Mouse (Mus musculus): ENCODE measurements around the gene Cnih3.

Cnih3 gene

DNA sequence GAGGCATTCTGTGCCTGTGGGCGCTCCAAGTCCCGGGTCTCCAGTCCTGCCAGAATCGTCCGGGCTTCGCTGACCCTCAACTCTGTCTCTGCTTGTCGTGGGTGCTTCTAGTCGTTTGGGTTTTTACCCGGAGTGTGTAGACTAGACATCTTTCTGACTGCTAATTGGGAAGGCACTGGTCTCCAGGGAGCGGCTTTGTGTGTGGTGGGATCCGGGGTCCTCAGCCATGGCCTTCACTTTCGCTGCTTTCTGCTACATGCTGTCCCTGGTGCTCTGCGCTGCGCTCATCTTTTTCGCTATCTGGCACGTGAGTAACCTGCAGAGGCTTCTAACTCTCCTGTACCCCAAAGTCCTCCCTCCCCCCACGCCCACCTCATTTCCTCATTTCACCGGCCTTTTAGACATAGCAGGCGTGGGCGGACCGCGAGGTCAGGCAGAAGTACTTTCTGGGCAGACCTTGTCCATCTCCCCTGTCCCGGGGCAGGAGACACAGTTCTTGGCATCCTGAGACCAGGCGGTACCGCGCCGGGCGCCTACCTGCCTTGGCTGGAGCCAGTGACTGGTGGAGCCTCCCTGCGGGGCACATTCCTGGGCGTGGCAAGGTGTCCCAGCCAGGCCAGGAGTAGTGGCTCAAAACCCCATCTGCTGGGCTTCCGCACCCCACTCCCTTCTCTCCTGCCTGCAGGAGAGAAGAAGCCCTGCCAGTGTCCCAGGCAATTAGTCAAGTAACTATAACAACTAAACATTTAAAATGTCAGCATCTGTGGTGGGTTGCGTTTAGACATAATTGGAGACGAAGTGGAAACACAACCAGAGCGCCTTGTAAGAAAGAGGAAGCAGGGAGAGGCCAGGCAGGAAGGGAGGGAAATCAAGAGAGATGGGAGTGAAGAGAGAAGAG, 1.0 kb downstream of the Cnih3 start:
- peak; percentile 3 for DNase-seq (ENCODE audit: low spot score)

DNA sequence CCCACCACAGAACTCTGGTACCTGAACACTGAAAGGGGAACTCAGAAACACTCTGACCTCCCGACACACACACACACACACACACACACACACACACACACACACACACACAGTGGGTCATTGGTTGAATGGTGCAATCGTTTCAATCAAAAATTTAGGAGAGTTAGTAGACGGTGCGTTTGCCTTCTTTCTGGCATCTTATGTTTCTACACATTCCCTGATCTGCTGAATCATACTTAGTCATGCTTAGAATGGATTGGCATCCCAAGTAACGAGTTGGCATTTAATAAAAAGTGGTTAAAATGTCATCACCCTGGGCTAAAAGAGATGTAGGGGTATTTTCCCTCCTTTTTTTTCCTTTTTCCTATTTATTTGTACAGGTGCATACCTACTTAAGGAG, 3.3 kb downstream of the Cnih3 start:
- no peak for DNase-seq (ENCODE audit: low spot score)

DNA sequence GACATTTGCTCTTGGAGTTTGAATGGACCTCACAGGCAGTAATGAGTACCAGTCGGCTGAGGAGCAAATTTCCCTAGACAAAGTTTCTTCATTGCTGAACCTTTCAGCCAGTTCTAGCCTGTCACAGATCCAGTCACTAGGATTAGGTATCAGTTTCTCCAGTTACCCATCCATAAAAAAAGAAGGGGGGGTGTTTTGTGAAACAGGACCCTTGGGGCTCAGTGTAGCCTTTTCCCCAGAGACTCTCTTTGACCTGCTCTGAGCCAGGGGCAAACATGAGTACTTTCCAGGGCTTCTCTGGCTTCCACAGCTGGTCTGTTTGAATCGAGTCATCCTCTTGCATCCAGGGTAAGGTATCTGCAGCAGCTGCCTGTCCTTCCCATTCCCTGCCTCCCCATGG, 5.4 kb downstream of the Cnih3 start:
- no peak for DNase-seq (ENCODE audit: low spot score)

DNA sequence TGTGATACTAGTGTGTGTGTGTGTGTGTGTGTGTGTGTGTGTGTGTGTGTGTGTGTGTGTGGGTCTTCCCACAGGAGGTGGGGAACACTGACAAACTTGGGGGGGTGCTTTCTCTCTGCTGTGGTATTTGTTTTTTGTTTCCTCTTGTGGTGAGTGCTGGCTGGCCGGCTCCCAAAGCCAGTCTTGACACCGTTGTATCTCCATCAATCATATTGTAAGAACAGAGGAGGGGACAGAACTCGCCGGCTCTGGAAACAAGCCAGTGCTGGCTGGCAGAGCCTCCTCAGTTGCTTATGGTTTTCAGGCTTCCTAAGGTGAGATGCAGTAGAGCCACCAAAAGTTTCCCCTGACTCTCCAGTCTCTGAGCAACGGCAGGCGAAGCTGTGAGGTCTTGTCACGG, 6.1 kb downstream of the Cnih3 start:
- DNase-seq (ENCODE audit: low spot score), result no peak

DNA sequence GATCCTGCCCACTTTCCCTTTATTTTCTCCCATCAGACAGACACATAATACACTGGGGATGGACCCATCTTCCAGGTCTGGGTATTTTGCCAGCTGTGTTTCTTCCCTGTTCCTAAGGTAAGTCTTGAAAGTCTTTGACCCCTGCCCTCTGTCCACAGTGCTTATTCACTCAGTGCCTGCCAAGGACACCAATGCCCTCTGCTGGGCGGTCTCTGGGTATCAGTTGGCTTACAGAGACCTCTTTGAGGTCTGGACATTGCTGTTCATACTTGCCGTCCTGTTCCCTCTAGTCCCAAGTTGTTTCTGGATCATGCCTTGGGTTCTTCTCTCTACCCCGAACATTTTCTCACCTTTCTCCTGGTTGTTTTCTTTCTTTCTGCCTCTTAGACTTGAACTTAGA, 8.3 kb downstream of the Cnih3 start:
- DNase-seq (ENCODE audit: low spot score), result no peak

DNA sequence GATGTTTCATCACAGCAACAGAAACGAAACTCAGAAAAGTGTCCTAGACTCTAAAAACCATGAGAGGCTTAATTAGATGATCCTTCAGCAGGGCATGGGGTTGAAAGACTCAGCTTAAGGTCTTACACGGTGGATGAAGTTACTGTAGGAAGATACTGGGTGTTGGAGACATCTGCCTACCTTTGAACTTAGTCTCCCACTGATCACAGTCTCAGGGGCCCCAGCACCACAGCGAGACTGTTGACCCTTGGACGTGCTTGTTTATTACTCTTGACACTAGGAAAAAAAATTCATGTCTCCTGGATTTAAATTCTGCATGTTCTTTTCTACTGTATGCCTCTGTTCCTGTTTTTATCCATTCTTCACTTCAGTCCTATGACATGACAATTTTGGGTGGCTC, 11.6 kb downstream of the Cnih3 start:
- no peak for DNase-seq (ENCODE audit: low spot score)

DNA sequence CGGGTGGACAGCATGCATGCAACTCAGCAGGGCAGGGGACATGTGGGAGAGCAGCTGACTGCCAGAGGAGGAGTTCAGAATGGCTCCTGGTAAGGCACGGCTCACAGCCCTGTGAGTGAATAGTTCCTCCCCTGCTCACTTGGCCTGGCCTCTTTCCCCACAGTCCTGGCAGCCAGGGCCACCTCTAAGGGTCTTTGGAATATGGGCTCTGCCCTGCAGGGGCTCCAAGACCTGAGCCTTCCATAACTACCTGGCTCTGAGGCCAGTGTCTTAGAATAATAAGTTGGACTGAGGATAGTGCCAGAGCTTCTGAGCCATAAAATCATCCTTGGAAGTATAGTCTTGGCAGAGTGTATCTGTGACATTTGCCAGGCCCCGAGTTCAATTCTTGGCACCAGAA, 12.9 kb downstream of the Cnih3 start:
- DNase-seq (ENCODE audit: low spot score), result no peak

DNA sequence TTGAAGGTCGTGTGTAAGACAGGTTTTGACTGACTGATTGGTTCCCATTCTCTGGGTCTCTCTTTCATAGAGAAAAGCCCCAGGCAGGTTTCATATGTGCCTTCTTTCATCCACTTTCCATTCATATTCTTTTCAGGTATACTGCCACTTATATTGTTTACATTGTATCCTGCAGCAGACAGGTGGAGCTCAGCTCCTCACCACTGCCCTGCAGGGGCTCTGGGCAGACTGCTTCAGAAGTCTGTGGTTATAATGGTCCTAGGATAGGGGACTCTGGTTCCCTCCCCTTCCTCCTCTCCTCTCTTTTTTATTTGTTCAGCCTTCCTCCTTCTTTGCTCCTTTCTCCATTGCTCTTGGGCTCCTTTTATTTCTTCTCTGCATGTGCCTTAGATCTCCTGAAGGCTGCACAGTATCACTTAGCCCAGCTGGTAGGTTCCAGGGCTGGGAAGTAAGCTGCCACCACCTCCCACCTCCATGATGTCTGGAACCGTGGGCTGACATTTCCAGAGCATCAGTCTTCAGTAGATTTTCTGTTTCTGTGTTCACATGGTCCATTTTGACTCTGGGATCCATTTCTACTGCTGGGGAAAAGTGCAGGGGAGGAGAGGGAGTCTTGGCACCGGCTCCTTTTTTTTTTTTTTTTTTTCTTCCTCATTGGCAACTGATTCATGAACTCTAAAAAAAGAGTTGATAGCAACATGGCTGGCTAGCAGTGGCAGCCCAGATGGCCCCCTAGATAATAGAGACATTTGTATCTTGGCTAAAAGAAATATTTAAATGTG, 16.6 kb downstream of the Cnih3 start:
- no peak for DNase-seq (ENCODE audit: low spot score)

DNA sequence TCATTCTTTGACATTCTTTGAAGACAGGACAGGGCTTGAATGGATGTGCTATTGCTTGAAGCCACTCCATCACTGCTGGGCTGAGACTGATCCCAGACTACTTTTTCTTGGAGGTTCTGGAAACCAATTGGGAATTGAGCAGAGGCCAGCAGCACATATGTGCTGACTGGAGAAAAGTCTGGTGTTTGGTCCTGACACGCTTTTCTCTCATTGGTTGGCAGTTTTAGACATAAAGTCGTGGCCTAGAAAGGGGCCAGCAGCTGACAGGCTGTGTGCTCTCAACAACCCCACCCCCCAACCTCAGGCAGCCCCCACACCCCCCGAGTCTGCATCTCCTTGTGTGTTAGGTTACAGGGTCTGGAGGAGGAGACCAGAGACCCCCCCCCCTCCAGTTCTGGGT, 17.9 kb downstream of the Cnih3 start:
- DNase-seq (ENCODE audit: low spot score), result no peak

DNA sequence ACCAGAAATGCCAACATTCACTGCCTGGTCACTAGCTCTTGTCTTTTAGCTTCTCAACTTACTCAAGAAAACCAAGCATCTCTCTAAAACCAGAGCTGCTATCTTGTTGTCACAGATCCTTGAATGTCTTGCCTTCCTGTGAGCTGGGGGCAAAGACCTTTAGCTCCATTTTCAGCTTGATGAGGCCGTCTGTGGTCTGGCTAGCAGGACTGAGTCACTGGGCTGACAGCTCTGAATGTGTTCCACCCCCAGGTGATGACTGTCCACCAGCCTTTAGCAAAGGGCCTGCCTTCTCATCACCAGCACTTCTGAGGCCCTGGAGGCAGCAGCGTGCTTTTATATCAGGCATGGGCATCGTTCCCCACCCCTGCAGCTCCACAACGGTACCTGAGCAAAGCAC, 18.8 kb downstream of the Cnih3 start:
- no peak for DNase-seq (ENCODE audit: low spot score)

DNA sequence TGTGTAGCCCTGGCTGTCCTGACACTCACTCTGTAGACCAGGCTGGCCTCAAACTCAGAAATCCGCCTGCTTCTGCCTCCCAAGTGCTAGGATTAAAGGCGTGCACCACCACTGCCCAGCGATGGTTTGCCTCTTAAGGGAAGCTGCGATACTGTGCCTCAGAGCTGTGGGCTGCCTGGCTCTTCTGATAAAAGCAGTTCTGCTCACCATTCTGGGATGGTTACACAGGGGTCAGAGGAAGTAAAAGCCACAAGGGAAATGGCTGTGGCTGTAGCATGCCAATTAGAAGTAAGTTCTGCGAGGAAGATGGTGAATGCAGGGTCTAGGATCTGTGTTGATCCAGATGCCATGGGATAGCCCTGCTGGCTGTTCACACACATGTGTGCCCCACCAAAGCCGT, 19.9 kb downstream of the Cnih3 start:
- no peak for DNase-seq (ENCODE audit: low spot score)

DNA sequence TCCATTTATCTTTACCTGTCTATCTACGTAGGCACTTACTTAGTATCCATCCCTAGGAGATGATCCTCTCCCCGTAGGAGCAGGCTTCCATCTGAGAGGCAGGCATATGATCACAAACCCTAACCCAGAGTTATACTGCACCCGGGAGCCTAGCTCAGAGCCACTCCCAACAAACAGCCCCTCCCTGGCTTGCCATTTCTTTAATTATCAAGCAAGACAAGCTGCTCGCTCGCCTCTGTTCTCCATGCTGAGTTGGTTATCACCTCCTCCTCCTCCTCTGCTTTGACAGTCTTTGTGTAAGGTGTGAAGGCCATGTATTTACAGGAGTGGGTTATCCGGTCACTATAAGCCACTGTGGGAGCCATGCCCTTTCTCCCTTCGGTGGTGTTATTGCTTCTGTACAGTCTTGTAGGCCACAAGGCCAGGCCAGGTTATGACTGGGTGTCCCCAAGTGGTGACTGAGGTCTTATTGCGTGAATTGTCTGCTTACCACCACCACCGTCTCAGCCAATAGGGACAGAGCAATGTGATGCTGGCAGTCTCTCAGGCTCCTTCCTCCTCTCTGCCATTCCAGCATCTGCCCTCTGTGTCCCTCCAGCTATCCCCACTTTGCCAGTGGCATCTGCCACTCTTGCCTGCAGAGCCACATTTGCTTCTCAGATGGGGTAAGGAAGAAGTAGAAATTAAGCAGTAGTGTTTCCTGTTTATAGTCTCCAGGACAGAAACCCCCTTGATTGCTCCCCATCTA, 22.4 kb downstream of the Cnih3 start:
- DNase-seq (ENCODE audit: low spot score), result no peak

DNA sequence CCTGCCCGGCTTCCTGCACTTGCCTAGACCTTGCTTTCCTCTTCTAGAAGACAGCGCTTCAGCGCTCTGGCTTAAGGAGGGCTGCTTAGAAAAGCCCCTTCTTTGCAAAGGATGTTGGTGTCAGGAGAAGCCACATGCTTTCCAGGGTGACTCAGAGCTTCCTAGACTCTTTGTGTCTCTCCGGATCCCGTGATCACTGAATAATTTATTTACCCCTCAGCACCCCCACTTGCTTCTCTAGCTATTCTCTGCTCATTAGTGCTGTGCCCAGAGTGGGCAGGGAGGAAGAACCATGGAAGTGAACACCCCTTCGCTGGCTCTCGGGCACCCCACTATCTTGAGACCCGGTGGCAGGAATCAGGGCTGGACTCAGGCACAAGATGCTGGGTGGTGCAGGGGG, 24.0 kb downstream of the Cnih3 start:
- DNase-seq (ENCODE audit: low spot score), result no peak

DNA sequence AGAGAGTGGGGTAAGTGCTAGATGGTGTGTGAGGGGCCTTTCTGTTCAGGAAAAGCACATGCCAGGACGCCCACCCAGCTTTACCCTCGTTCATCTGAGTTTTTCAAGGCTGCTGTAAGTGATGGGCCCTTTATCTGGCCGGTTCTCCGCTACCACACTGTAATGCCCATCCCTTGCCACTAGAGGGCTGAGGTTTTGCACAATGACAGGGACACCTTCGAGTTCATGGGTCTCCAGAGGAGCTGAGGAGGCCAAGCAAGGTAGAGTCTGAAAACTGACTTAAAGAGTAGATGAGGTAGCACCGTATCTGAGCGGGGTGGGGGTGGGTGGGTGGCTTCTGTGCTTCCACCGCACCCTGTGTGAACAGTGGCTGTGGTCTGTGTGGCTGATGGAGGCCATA, 27.2 kb downstream of the Cnih3 start:
- DNase-seq (ENCODE audit: low spot score), result peak; percentile 8

DNA sequence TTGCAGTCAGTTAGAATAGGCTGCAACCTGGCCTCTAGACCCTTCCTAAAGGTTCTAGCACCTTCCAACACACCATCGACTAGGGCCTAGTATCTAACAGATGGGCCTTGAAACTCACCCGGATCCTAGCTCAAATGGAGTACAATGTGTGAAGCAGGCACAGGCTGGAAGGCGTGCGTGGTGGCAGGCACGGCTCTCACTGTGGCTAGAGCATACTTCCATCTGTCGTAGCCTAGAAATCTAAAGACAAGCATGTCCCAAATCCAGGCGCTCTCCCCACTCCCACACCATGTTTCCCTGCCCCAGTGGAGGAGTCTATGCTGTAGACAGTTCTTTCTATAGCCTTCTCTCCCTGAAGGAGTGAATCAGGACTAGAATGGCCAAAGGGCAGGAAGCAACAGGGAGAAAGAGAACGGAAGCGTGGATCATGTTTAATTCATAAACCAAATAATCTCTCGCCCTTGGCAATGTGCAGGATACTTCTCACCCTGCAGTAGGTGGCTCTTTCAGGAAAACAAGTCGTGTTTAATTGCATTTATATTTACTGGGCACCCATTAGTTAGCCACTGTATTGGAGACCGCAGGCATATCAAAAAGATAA, 29.1 kb downstream of the Cnih3 start:
- no peak for DNase-seq (ENCODE audit: low spot score)

DNA sequence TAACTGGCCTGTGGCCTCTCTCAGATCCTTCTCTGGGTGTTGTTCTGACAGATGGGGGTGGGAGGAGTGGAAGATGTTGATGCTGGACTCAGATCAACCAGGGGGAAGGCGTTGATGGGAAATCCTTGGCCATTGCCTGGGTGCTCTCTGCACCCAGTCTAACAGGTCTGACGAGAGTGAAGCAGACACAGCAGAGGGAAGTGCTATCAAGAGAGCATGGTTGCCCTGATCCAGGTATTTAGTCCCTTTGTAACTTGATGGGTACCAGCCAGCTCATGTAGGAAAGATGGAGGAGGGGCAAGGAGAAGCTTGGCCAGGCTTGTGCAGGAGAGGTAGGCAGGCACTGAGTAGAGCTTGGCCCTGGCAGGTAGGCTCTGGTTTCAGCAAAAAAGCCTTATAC, 36.8 kb downstream of the Cnih3 start:
- DNase-seq (ENCODE audit: low spot score), result no peak

DNA sequence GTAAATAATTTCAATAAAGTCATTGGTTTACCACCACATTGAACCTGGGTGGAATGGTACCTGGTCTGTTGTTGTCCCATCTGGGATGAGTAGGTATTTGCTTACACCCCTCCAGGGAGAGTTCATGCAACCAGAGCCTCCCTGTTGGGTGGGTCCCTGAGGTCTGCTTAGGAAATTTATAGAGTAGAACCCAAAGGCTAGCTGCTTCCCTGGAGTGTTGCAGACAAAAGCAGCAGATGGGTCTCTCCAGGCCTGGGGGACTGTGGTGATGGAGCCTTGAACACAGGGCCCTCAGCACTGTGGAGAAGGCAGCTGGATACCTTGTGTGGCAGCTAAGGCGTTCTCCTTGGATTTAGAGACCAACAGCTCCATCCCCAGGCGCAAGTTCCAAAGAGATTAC, 40.1 kb downstream of the Cnih3 start:
- no peak for DNase-seq (ENCODE audit: low spot score)

DNA sequence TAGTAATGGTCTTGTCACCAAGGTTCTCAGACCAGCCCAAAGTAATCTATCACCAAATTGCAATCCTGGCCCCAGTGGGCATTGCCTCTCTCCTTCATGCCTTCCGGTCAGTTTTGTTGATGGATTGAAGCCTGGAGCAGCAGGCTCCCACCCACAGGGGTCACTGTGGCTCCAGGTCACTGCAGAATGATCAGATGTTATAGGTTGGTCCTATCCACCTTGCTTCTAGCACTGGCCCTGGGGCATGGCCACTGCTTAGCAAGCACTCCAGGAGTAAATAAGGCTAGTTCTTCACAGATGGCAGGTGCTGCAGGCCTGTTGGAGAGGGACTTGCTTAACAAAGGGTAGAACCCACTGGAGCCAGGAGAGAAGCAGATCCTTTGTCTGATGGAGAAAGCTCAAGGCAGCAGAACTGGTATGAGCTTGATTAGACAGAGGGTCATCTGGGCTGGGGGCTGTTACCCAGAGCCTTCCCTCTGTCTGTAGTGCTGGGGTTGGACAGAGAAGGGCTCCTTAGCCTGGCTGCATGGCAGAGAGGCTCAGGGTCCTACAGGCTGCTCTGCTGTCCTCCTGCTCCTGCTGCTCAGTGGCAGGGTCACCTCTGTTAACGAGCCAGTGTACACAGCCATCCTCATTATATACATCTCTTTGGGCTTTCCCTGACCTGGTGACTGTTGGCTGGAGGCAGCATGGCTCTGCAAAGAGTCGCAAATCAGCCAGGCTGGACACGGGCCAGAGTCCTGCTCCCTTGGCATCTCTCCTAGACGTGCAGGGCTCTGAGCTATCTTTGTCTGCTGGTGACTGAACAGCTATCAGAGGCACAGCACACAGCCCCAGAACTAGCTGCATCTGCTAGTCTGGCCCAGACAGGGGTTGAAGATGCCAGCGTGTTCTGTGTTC, 41.1 kb downstream of the Cnih3 start:
- DNase-seq (ENCODE audit: low spot score), result peak; percentile 67

DNA sequence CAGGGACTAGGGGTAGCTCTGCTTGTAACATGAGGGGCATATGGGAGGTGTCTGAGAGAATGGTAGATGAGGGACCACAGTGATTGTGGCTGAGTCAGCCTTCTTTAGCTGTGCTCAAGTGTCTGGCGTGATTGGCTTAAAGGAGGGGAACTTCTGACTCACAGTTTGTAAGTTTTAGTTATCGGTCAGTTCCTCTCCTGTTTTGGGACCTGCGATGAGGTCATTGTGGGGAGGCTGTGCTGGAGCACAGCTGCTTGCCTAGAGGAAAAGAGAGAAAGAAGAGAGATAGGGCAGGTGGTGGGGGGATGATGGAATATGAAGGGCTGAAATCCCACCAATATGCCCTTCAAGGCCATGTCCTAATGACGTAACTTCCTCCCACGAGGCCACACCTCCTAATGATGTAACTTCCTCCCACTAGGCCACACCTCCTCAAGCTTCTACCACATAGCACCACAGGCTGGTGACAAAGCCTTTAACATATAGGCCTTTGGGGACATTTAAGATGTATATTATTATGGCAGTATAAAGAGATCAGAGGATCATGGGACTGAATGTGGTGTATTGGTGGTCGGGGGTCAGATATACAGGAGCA, 42.9 kb downstream of the Cnih3 start:
- peak; percentile 3 for DNase-seq (ENCODE audit: low spot score)

DNA sequence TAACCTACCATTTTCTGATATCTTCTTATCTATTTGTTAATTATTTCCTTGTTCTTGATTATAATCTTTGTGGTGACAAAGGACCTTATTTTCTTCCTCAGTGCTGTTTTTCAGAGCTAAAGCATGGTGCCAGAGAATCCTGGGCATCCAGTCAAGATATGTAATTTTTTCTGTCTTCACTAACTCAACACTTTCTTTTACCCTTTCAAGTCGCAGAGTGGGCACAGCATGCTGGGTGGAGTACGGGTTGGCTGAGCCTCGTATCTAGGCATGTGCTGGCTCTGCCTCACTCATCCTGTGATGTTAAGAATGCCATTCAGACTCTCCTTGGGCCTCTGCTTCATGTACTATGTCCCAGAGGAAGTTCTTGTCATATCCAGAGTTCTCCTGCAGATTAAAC, 46.8 kb downstream of the Cnih3 start:
- DNase-seq (ENCODE audit: low spot score), result no peak

DNA sequence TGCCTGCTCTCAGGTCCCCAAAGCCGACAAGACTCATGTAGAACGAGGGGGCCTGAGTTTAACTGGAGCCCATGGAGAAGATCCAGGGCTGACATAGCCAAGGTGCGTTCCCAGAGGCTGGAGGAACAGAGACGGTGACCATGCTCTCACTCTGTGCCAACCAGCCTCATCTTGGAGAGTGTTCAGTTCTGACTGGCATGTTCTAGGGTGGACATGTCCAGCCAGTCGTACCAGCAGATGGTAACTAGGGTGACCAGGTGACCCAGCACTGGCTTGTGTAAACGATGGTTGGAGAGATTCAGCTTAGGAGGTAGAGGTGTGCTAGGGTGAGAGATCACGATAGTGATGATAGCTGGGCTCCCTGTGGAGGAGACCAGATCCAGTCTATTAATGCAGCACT, 50.6 kb downstream of the Cnih3 start:
- no peak for DNase-seq (ENCODE audit: low spot score)

Data from ovary, adult 18-20 months (tissue).